Mouse (Mus musculus) urinary bladder, adult 18-20 months (tissue): ENCODE results near the gene Rnf11.

Experiments
- DNase-seq, 2 experiments: peaks; one replicate each; pipeline ENCODE4 v3.0.0; 2022; ENCODE audit warnings: low spot score in 2 of 2, mixed read lengths in 2 of 2

Gene Rnf11

DNA sequence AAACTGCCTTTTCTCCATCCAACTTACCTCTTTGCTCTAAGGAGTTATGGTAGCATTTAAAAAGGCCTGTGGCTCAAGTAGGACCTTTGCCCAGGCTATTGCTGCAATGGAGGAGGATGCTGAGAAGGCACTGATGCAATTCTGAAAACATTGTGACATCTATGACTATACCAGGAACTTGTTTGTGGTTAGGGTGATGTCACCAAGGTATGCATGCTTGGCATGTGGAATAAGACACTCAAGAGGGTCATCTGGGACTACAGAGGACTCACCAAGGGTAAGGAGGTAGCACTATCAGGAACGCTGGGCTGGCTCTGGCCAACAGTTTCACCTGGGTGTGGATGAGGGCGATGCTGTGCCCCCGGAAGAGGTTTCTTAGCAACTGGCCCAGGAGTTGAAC, at the start of gene Rnf11:
TSS of gene Rnf11 (minus strand) at position 108 of the 400 bp plus-strand sequence.
- DNase-seq = no peak

DNA sequence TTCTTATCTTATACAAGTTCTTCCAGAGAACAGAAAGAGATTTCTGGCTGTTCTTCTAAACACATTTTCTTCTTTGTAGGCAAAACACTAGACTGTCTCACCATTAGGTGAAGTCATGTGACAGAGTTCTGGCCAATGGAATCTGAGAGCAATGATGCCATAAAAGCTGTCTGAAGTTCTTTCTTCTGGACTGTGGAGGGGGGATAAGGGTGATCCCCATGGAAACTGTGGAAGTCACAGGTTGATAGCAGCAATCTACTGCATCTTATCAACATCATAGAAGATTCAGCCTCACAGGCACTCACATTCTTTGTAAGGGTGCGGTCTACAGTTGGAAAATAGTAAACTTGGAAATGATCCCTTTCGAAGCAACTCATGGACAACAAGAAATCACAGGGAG, 46.6 kb upstream of the Rnf11 start, which contains the start of gene 4930522H14Rik:
TSS of gene 4930522H14Rik (minus strand) at position 187 of the 400 bp plus-strand sequence.
- DNase-seq = no peak

DNA sequence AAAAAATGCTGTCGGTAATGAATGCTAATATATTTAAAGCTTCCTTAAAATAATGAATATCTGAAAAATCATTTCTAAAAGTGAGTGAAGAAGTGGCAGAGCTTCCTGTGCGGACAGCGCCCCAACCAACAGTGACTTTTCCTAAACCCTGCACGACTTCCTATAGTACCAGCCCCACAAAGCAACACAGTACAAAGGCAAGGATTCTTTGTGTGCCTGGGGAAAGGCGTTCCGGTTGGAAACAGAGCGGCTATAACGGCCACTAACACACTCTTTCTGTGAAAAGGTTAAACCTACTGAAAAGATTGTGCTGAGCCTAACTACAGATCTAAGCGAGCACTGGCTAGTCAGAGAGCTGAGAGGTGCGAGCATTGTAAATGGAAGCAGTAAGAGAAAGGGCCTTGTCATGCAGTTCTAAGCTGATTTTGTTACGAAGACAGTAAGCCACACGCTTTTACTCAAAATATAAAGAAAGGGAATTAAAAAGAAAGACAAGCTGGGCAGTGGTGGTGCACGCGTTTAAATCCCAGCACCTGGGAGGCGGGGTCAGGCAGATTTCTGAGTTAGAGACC, 45.8 kb upstream of the Rnf11 start:
- no peak for DNase-seq

DNA sequence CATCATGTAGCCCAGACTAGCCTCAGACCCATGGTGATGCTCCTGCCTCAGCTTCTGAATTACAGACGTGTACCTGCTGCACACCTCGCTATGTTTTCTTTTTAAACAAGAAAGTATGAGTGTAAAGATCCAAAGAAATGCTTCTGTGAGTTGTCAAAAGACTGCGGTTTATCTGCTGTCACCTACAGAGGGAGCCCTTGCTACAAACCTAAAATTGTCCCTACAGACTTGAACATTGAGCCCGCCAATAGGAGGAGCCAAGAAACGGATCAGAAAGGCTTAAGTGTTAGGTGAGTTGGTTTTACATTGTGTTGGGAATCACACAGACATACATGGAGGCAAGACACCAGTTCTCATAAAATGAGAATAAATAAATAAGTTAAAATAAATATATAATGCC, 20.4 kb upstream of the Rnf11 start:
- DNase-seq = peak; percentile 4 to 27

DNA sequence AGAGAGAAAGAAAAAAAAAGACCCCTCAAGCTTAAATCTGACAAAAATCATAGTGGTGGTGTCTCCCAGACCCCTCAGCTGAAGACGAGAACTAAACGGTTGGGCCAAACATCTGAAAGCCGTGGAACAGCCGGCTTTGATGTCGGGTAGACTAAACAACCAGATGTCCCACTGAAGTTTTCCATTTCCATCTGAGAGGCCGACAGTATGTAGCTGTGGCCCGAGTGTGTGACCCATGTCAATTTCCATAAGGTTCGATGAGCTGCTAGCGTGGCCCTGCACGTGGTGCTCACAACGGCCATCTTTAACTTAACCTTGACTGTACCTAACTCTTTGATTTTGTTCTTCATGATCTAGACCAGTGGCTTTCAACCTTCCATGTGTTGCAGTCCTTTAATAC, 13.9 kb upstream of the Rnf11 start:
- DNase-seq = no peak

DNA sequence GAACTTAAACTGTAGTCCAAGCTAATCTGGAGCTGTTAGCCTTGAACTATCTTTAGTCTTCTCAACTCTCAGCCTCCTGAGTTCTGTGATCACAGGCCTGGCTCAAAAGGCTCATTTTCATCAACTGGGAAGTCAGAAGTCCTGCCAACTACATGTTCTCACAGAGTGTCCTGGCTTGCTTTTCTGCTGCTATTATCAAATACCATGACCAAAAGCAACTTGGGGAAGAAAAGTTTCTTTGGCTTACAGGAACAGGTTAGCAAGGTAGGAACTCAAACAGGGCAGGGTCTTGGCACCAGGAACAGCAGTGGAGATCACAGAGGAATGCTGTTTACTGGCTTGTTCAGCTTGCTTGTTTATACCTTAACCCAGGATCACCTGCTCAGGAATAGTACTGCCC, 9.1 kb upstream of the Rnf11 start:
- DNase-seq = no peak

DNA sequence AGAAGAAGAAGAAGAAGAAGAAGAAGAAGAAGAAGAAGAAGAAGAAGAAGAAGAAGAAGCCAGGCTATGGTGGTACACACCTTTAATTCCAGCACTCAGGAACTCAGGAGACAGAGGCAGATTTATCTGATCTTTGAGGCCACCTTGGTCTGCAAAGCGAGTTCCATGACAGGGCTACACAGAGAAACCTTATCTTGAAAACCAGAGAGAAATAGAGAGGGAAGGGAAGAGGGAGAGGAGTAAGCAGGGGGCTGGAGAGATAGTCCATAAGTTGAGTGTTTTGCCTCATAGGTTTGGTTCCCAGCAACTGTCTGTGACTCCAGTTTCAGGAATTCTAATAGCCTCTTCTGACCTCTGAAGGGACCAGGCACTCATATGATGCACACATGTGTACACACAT, 4.3 kb upstream of the Rnf11 start:
- no peak for DNase-seq

DNA sequence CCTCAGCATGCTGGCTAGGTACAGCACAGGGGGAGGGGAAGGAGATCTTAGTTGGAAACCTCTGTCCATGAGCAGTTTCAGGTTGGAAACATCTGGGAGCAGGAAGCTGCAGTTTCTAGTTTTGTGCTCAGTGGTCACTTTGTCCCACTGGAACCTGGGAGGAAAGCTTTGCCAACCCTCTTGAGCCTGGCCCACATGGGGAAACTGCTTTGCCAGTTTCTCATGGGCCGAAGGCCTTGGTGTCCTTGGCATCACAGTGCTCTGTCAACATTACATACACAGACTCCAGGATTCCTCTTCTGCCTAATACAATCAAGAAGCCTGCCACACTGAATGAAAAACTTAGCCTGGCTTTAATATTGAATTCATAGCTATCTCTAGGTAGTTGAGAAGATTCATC, 1.8 kb downstream of the Rnf11 start:
- no peak for DNase-seq

DNA sequence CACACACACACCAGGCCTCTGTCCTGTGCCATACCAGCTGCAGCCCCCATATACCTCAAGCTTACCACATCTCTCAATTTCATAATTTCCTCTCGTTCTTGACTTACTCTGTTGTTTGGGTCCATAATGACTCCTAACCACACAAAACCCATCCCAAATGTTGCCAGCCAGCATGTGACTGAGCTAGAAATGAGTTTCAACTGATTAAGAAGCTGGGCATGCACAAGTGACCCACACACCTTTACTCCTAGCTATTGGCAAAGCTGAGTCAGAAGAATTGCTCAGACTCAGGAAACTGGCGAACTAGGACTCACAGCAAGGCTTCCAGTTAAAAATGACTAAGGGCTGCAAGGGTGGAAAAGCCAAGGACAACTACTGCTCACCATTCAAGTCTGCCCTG, 3.1 kb downstream of the Rnf11 start:
- DNase-seq = no peak

DNA sequence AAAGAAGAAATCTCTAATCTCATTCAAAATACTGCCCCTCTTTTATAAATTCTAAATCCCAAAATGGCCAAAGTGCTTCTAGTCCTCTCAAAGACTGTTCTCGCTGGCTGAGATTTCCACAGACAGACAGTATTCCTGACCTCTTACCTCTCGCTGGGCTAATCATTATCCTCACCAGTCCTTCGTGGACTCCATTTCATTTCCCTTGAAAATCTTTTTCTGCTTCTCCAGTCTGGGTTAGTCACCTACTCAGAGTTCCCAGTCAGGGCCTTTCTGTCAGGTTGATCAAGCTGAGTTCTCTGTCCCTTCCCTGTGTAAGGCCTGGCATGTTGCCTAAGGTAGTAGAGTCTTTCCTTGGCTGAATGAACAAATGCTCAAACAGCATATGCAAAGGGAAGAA, 7.1 kb downstream of the Rnf11 start:
- DNase-seq = no peak

DNA sequence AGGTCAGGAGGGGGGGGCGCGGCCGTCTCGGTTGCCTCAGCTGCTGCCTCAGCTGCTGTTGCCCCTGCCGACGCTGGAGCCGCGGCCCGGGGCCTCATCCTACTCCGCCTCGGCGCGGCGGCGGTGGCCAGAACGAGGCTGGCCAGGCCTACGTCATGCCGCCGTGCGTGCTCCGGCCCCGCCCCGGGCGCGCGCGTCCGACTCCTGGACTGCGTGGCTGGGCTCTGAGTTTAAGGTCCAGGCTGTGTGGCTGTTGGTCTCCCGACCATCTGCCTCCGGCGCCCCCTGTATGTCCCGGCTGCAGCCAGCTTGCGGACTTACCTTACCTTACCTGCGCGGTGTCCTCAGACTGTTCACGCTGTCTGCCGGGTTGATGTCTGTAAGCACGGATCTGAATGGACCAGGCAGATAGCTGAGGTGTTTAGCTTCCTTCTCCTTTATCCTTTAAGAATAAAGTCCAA, 7.9 kb downstream of the Rnf11 start:
- peak; percentile 87 to 90 for DNase-seq

DNA sequence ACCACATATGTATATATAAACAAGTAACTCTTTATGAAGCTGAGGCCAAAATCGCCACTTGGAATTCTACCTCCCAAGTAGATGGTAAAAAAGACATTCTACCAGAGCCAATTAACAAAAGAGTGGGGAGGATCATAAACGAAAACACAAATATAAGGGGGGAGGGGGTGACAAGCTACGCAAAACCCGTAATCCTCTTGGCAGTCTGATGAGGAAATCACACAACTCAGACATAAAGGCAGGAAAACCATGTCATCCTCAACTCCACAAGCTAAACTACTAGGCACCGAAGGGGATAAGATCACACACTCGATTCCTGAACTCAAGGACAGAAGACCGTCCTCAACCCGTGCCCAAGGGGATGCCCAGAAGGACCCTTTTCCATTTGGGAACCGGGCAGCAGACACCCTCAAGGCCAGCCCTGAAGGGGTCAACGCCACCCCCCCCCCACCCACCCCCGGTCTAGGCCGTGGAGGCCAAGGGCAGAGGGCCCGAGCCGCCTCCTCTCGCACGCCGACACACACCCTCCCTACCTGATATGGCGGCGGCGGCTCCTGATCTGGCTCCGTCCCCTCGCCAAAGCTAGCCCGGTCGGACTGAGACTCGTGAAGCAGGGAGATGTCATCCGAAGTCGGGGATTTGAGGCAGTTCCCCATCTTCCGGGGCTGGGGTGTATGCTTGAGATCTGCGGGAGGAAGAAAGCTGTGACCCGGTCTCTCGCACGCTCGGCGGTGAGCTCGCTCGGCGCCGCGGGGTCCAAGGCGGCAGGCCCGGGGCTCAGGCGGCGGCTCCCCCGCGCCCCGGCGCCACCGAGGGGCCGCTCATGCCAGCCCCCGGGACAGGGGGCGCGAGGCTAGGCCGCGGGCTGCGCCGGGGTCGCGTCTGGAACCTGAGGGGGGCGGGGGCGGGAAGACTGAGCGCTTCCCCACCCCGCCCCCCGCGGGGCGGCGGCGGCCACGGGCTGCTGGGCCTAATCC, 8.7 kb downstream of the Rnf11 start:
- DNase-seq = peak; percentile 29 to 61

DNA sequence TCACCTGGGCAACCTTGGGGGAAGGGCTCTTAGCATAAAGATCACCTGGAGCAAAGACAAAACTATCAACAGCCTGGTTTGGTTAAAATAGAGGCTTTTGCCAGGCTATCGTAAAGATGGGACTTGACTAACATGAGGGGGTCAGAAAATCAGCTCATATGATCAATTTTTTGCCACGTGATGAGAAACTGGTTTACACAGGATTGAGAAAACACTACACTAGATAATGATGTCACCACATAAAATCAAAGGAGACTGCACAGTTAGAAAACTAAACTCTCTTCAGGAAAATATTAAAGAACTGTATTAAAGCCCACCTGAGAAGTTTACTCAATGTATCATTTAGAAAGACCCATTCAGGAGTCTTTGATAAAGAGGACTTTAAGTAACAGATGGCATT, 9.4 kb downstream of the Rnf11 start:
- DNase-seq = no peak

DNA sequence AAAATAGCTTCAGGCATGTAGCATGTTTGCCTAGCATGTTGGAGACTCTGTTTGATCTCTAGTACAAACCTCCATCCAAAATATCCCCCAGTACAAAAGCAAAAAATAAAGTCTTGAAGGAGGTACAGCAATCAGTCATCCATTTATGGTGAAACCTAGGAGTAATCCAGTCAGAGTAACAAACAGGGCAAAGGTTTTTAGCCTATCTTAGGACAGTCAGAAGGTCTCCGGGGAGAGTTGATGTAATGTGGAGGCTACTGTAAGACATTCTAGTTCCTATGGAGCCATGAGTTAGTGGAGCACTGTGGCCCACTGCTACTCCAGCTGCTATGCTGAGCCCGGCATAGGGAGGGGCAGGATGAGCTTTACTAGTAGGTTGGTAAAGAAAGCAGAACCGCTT, 12.0 kb downstream of the Rnf11 start:
- no peak for DNase-seq

DNA sequence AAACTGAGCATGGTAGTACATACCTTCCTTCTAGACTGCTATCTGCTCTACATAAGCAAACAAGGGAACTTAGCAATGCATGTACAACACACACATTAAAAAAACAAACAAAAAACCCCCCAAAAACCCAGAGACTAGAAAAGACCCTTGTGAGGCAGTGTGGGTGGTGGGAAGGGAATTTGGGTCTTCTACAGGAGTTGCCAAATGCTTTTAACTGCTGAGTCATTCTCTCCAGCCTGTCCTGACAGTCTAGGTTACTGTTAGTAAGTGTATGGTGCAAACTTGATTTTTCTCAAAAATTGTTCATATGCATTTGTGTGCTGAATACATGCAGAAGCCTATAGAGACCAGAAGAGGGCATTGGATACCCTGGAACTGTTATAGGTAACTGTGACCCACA, 12.9 kb downstream of the Rnf11 start:
- no peak for DNase-seq

DNA sequence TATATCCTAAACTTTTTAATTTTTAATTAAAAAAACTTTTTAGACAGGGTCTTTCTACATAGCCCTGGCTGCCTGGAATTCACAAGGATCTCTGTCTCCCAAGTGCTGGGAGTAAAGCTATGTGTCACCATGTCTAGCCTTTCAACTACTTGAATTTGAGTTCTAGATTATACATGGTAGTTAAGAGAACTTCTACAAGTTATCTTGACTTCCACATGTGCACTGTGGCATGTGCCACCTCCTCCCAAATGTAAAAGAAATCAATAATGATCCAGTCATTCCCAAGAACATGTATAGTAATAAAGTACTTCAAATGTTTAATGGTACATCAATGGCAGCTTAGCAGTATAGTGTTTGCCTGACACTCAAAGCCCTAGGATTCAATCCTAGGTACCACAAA, 16.8 kb downstream of the Rnf11 start:
- DNase-seq = no peak

DNA sequence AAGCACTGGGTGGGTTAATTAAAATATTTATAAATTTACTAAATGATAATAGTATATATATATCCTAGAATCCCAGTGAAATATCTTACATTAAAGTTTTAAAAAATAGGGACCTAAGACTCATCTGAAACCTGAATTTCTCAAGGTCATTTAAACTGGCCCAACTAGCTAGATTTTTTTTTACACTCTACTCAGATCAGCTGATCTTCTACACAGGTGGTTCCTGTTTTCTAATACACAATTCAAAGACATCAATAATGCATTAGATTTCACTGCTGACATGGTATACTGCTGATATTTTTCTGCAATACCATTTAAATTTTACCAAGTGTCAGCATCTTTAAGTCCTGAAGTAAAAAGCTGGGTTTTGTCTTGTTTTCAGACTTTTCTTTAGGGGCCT, 20.6 kb downstream of the Rnf11 start:
- DNase-seq = no peak

DNA sequence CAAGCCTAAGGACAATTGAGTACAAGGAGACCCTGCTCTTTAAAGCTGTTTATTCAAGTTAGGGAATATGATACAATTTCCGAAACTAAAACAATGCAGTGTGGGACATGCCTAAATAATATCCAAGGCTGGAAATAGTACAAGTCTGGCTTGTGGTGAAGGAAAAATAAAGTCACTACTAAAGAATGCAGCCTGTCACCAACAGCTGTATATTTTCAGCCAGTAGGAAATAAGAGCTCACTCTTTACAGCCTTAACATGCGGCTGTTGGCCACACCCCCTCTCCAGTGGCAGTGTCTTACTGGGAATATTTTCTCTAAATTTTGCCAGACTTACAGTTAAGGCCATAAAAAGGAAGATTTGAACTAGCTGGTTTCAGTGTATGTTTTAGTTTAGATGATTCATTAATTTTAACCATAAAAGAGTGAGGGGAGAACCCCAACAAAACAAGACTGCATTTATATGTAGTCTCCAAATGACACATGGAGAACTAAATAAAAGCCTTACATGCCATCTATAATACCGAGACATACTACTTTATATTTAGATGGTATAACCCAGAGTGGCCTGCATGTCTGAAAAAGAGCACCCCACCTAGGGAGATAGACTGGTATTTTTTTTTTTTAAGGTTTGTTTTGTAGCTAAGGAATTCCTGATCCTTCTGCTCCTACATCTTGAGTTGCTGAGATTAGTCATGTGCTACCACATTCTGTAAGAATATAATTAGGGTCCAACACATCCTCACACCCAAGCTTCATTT, 23.9 kb downstream of the Rnf11 start:
- no peak for DNase-seq

DNA sequence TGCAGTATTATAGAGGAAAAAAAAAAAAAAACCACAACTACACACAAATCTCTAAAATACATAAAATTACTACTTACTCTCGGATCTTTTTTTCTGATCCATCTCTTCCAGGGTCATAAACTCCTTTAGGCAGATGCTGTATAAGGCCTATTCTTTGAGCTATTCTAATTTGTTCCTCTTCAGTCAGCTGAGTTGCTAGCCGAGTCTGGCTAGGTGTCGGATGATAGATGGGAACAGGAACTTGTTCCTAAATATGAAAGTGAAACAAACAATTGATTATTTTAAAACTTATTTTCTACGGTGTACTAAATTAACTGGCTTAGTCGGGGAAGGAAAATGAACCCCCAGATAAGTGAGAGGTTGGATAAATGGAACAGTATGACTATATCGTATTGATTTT, 27.7 kb downstream of the Rnf11 start:
- DNase-seq = no peak

DNA sequence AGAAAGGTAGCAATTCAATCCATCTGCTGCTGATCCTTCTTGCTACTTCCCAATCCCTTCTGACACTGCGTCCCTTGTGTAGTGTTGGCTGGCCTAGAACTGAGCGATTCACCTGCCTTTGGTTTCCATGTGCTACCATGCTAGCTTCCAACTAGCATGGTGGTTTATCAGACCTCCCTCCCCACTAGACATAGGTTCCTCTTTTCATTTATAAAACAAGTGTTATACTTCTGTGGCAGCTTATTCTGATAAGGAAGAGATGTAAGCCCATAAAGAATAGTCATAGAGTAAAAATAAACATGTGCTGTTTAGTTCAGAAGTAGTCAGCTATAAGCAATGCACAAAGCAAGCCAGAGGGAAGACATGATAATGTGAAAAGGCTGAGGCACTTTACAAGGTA, 36.0 kb downstream of the Rnf11 start:
- DNase-seq = no peak

DNA sequence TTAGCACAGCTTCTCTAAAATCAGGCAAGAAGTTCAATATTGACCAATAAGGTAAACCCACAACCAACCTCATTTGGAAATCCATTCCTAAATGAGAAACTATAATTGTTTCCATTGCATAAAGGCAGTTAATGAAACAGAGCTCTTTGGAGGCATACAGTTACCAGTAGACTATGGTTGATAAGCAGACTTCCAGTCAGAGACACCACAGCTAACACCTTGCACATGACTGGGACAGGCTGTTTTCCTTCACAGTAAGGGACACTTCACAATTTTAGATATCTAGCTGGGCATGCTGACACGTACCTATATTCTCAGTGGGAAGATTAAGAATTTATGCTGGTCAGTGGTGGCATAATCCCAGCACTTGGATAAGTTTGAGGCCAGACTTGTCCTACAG, 38.6 kb downstream of the Rnf11 start:
- DNase-seq = no peak

DNA sequence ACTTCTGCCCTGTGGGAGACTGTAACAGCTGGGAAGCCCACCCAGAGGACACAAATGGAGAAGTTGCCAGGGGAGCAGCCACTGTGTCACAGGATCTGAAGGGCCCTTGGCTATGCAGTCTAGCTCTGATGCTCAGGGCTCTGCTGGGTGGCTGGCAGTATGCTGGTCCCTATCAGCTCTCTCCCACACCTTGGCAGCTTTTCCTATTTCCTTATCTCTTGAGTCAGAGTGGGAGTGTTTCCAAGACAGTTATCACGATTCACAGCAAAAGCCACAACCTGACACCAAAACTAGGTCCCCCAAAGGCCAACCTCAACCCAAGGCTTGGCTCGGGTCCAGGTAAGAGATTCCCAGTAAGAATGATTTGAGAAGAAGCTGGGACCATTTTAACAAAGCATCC, 39.1 kb downstream of the Rnf11 start:
- DNase-seq = no peak
